Mouse (Mus musculus) bone marrow macrophage, adult 2 months (primary cell): ENCODE results near the gene Mylk2.

Source experiments
- CTCF ChIP-seq: IDR thresholded peaks from 2 replicates; pipeline ENCODE4 v1.5.1; 2012; ENCODE audit warnings: low read depth, mild to moderate bottlenecking, low read length, moderate library complexity
- POLR2A ChIP-seq: IDR thresholded peaks from 2 replicates; pipeline ENCODE4 v1.6.1; 2012; ENCODE audit warnings: mild to moderate bottlenecking, low read depth, low read length, borderline replicate concordance

DNA sequence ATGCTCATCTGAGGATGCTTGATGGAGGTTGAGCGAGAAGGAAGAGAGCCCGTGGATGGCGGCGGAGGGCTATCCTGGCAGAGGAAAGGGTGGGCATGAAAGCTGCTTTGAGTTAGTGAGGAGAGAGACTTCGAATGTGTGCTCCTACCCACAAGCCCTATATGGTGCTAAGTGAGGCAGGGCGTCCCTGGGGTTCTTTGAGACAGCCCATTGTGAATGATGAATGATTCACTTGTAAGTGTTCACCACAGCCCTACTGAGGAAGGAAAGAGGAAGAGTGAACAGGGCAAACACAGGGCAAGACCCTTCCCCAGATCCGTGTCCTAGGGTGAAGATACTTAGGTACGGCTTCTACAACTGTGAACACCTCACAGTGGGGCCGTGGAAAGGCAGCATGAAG lies 15.7 kb downstream of the Mylk2 start:
- no peak for TF ChIP-seq CTCF
- no peak for TF ChIP-seq POLR2A
